Mouse (Mus musculus) G1E (cell line): Measurements from ENCODE around the gene Cox15.

Source experiments
- CTCF ChIP-seq: IDR thresholded peaks from 2 replicates; pipeline ENCODE4 v1.5.1; 2012; ENCODE audit warnings: low read depth, low read length, inconsistent platforms, mixed read lengths
- GATA1 ChIP-seq: IDR thresholded peaks from 2 replicates; pipeline ENCODE4 v1.6.1; 2012; ENCODE audit warnings: borderline replicate concordance, low read length, inconsistent platforms, mixed read lengths
- POLR2AphosphoS5 ChIP-seq: IDR thresholded peaks from 2 replicates; pipeline ENCODE4 v1.6.1; 2012; ENCODE audit warnings: low read depth, low read length, inconsistent platforms; ENCODE audit not compliant: insufficient replicate concordance
- TAL1 ChIP-seq: conservative IDR thresholded peaks from 2 replicates; pipeline ENCODE4 v1.6.1; 2012; ENCODE audit warnings: low read depth, low read length, inconsistent platforms, mixed read lengths

- TF ChIP-seq CTCF (no peak), GATA1 (no peak), TAL1 (no peak), POLR2AphosphoS5 (no peak)
Observed at GRCm38 (mm10) chr19:43722891-43723290, 29.9 kb downstream of the Cox15 start.
